Mouse (Mus musculus) T-helper 17 cell (primary cell): Measurements from ENCODE around the gene Sub1.

Experiments used
- in situ Hi-C, 2 experiments: fragments of 300-600 bp; cut with MboI, MseI; formaldehyde crosslinking; loops; 1 replicate in 1 of 2; 2 replicates in 1 of 2; pipeline ENCODE4 v1.15.1; 2025; ENCODE audit warnings: high pct_unique_total_duplicates in 2 of 2

Sub1 gene

DNA sequence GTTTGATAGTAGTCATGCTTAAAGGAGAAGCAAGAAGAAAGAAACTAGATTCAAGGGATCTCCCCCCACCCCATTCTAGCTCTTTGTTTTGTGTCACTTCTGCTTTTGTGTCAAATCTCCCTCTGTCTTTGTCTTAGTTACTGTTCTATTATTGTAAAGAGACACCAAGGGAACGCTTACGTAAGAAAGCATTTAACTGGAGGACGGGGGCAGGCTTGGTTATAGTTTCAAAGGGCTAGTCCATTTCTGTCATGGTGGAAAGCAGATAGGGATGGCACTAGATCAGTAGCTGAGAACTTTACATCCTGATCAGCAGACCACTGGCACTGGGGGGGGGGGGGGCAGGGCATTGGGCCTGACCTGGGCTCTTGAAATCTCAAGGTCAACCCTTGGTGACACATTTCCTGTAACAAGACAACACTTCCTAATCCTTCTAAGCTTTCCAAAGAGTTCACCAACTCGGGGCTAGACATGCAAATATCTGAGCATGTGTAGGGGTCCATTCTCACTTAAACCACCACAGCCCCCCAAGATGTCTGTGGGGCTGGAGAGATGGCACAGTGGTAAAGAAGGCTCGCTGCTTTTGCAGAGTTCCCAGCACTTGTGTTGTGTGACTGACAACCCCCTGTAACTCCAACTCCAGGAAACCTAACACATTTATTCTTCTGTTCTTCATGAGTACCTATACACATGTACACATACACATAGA is 17.6 kb upstream of the Sub1 start:
- in situ Hi-C loops: no loop called here

DNA sequence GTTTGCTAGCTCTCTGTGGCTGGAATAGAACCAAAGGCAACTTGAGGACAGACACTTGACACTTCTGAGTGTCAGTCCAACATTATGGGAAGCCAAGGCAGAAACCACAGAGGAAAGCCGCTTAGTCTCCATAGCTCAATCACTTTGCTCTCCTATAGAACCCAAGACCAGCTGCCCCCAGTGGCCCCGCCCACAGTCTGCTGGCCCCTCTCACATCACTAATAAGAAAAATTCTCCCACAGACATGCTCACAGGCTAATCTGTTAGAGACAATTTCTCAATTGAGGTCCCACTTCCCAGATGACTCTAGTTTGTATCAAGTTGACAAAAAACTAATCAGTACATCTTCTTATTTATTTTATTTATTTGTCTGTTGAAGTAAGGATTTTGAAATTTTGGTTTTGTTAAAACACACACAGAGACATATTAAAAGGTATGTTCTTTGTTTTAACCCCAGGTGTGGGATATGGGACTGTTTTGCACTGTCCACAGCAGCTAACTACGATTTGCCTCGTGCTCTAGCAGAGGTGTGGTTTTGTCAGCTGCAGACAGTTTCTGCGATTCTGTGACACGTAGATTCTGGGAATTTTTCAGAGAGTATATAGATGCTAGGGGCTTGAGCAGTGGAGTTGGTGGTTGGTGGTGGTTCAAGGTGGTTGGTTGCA is 16.9 kb upstream of the Sub1 start:
- in situ Hi-C loops: no loop called here

DNA sequence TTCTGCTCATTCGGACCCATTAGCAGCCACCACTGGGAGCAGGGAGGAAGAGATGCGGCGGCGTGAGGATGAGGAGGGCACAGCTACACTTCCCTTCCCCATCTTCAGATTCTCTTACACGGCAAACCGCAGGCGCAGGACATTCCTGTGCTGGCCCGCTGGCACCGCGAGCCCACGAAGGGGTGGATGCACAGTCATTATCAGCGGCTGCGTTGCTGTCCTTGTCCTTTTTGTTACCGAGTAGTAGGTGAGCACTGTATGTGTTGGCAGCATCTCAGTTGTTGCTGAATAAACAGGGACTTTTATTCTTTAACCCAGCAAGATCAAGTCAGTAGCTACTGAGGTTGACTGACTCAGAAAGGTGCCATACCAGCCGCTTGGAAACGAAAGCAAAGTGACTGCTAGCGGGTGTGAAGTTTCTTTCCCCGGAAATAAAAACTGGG is 13.8 kb upstream of the Sub1 start:
- in situ Hi-C loops: no loop called here

DNA sequence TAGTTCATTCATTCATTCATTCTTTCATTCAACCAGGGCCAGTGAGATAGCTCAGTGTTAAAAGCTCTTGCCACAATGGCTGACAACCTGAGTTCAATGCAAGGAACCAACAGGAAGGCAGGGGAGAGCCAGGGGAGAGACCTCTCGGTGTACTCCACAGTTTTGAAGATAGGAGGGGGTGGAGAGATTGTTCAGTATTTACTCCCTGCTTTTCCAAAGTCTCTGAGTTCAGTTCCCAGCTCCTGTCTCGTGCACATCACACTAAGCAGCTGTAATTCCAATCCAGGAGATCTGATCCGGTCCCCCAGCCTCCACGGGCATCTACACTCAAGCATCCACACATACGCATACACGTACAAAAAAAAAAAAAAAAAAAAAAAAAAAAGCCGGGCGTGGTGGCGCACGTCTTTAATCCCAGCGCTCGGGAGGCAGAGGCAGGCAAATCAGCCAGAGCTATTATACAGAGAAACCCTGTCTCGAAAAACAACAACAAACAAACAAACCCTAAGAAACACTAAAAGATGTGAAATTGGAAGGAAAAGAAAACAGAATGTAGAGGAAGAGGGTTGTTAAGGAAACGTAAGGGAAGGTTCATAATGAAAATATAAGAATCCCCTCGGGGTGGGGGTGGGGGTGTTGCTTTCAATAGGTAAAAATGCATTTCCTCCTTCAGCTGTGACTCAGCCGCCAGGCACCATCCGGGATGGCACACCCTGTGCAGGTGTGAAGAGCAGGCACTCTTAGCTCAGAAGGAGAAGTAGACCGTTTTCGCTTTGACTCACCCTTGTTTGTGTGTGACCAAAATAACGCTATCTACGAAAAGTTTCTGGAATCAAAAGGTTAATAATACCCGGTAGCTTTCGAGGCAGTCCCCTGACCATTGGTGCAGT is 13.2 kb upstream of the Sub1 start:
- in situ Hi-C loops: no loop called here

DNA sequence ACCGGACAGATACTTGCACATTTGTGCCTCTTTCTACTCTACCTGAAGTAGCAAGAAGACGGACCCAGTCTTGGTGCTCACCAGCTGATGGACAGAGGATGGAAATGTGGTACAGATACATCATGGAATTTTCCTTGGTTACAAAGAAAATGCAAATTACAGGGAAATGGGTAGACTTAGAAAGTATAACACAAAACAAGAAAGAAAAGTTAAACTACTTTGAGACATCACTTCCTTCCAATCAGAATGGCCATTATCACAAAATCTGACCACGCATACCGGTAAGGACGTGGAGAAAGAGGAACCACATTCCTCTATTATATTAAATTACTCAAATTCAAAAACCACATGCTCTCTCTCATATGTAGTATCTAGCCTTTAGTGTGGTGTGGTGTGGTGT is 12.1 kb upstream of the Sub1 start:
- in situ Hi-C loops: no loop called here

DNA sequence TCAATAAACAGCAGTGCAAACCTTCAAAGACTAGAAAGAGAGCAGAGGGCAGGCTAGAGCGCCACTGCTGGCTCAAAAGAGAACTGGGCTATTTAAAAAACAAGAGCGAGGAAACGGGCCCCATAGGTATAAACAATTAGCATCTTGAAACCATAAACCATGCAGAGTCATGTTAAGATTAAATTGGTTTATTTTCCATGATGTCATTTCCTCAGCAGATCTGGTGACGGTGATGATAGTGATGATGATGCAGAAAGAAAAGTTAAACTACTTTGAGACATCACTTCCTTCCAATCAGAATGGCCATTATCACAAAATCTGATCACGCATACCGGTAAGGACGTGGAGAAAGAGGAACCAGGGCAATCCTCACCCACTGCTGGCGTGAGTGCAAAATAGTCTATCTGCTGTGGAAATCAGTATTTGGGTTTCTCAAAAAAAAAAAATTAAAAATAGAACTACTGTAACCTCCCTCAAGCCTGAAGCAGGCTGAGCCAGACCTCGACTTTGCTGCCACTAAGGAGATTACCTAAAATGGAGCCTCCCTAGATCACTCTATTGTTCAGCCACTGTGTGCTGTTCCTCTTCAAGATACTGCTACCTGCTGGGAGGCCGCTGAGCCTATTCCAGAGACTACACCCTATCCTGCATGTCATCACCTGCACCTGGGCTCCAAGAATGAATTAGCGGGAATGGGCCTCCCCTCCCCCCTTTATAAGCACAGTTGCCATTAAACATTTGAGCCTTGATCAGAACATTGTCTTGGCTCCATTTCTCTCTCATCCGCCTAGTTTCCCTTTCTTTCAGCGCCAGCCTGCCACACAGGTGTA is 11.4 kb upstream of the Sub1 start:
- in situ Hi-C loops: no loop called here

DNA sequence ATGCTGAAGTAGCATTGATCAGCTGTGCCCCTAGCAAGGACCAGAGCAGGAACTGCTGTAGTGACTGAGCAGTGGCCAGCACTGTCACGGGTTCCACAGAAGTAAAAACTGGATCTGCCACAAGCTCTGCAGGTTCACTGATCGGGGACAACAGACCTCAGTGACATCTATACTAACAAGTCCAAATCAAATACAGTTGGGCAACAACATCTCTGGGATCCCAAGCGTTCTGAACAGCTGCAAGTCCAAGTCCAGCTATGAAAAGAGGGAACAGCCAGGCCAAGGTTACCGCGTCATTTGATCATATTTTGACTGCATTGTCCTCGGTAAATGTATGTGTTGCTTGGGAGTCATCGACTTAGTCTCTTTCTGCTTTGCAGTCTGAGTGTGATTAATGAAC is 10.6 kb upstream of the Sub1 start:
- in situ Hi-C loops: no loop called here

DNA sequence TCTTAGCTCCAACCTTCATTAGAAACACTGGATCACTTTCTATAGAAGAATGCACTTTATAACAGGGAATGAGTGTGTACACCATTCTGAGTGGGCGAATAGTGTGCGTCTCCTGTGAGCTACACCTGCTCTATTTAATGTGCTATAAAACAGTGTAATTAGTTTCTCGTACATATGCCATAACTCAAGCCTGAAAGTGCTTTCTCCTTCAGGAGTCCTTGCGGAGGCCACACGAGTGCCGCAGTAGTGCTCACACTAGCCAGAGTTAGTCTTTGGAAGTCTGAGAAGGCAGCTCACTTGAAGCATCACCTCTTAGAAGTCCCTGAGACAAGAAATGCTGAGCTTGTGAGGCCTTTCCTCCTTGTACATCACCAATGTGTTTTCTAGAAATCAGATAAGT is 9.4 kb upstream of the Sub1 start:
- in situ Hi-C loops: no loop called here

DNA sequence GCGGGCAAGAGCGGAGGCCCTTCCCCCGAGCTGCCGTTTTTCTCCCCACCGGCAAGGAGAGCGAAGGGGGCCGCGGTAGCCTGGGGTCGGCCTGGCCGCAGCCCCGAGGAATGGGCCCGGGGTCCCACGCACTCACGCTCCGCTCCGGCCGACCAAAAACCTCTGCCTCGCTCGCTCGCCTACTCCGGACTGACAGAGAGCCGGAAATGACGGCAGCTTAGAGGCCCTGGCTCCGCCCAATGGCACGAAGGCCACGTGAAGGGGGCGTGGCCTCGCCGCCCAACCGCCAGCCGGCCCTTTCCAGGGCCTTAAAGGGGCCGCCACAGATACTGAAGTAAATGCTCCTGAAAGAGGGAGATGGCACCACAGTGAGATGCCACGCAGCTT is 975 bp downstream of the Sub1 start:
- in situ Hi-C loops: loop anchor here (25.0 kb wide), 2 partner anchors 316 to 1509 kb away; partner anchors contain the start of genes Brix1 (in 2 of the 2), Rad1 (in 2 of the 2), 1810049J17Rik (in 1 of the 2) and Golph3 (in 1 of the 2)

DNA sequence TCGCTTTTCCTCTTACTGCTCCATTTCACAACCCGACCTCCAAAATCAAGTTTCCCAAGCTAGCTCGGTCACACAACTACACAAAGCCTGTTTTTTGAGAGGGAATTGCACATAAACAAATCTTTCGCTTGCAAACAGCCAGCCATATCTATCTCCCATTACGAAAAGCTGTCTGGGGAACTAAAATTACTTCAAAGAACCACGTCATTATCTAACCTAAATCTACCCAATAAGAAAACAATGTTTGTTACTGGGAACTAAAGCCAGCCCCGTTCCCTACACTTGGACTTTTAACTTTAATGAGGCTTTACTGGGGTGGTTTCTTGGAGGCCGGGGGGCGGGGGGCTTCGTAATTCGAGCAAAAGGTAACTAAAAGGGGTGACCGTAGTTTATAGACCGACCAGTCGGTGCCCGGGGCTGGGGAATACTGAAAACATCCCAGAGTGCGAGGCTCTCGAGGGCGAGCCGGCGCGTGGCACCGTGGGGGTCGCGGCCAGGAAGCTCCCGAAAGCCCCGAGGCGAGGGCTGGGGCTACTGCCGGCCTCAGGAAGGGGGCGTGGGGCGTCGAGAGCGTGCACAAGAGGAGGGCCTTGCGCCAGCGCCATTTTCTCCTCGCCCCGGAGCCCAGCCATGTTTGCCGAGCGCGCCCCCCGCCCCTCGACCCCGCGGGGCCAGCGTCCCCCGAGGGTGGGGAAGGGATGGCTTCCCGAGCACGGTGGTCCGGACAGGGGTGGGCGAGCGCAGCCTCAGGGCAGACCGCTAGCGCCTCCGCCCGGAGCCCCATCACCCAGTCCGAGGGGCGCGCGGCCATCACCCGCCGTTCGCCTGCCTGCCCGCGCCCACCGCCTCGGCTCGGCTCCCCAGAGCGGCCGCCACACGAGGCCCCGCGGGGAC is 1.6 kb downstream of the Sub1 start:
- in situ Hi-C loops: loop anchor here (25.0 kb wide), 2 partner anchors 317 to 1508 kb away; partner anchors contain the start of genes Brix1 (in 2 of the 2), Rad1 (in 2 of the 2), 1810049J17Rik (in 1 of the 2) and Golph3 (in 1 of the 2)

DNA sequence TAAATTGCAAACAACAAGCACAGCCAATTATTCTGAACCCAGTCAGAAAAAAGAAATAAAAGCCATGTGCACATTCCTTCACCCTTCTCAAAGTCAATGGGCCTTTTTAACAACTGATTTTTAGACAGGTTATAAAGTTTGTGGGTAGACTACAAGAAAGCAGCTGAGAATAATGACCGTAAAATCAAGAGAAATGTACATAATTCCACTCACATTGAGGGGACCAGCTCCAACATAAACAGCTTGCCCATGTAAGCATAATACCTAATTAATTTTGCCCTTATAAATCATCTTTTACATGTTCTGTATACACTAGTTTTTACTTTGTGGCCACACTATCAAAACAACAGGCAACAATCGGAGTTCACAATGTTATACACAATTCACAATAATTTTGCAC is 2.8 kb downstream of the Sub1 start:
- in situ Hi-C loops: loop anchor here (25.0 kb wide), 2 partner anchors 318 to 1507 kb away; partner anchors contain the start of genes Brix1 (in 2 of the 2), Rad1 (in 2 of the 2), 1810049J17Rik (in 1 of the 2) and Golph3 (in 1 of the 2)

DNA sequence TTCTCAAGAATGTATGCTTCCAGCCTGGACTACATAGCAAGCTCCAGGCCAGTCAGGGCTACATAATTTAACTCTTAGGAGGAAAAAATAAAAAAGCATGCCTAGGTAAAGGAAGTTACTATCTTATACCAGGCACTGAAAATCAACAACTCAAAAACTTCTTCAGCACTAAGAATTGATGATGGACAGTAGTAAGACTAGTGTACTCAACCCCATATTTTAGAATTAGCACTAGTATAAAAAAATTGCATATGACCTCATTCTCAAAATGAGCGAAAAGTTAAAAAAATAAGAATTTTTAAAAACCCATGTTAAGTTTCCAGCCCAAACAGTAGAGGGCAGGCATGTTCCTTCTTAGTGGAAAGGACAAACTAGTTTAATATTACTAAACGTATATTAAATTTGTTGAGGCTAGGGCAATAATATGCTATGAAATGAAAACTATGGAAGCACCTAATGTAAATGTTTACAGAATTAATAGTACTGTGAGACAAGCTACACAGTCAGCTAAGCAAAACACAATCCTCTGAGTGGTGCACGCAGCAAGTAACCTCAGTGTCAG is 5.2 kb downstream of the Sub1 start:
- in situ Hi-C loops: loop anchor here (25.0 kb wide), 2 partner anchors 321 to 1504 kb away; partner anchors contain the start of genes Brix1 (in 2 of the 2), Rad1 (in 2 of the 2), 1810049J17Rik (in 1 of the 2) and Golph3 (in 1 of the 2)

DNA sequence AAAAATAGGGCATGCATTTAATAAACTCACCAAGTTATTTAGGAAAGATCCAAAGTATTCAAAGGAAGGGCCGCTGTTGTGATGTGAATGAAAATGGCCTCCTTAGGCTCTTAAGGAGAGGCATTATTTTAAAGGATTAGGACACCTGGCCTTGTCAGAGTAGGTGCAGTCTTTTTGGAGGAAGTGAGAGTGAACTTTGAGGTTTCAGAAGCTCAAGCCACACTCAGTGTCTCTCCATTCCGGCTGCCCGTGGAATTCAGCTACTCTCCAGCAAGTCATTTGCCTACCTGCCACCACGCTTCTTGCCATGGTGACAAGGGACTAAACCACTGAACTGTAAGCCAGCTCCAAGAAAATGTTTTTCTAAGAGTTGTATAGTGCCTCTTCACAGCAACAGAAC is 8.2 kb downstream of the Sub1 start:
- in situ Hi-C loops: loop anchor here (25.0 kb wide), 2 partner anchors 324 to 1501 kb away; partner anchors contain the start of genes Brix1 (in 2 of the 2), Rad1 (in 2 of the 2), 1810049J17Rik (in 1 of the 2) and Golph3 (in 1 of the 2)

DNA sequence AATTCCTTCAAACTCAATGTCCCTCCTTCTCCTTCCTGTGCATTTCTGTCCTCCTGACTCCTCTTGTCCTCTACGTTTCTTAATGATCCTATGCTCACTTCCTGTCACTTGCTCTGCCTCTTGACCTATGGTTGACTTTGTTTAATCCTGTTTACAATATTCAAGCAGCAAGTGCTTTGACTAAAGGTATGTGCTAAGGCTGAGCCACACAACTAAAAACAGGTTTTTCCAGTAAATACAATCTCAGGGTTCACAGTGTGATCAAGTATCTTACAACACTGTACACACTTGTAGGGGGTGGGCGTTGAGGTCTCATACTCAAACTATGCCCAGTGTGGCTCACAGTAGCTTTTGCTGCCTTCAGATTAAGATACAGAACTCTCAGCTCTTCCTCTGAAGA is 8.9 kb downstream of the Sub1 start:
- in situ Hi-C loops: loop anchor here (25.0 kb wide), 2 partner anchors 324 to 1501 kb away; partner anchors contain the start of genes Brix1 (in 2 of the 2), Rad1 (in 2 of the 2), 1810049J17Rik (in 1 of the 2) and Golph3 (in 1 of the 2)

DNA sequence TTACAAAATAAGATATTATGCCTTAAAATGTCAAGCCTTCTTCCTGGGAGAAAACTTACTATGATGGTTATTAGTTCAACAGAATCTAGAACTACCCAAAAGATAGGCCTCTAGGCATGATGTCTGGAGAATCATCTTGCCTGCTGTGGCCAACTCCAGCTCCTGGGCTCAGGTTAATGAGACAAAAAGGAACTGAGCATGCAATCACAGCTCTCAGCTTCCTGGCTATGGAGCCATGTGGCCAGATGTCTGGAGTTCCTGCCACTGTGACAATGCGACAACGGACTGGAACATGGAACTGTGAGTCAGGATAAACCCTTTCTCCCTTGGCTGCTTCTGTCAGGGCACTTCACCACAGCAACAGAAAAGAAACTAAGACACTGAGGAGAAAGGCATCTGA is 14.8 kb downstream of the Sub1 start:
- in situ Hi-C loops: loop anchor here (25.0 kb wide), 2 partner anchors 330 to 1495 kb away; partner anchors contain the start of genes Brix1 (in 2 of the 2), Rad1 (in 2 of the 2), 1810049J17Rik (in 1 of the 2) and Golph3 (in 1 of the 2)

DNA sequence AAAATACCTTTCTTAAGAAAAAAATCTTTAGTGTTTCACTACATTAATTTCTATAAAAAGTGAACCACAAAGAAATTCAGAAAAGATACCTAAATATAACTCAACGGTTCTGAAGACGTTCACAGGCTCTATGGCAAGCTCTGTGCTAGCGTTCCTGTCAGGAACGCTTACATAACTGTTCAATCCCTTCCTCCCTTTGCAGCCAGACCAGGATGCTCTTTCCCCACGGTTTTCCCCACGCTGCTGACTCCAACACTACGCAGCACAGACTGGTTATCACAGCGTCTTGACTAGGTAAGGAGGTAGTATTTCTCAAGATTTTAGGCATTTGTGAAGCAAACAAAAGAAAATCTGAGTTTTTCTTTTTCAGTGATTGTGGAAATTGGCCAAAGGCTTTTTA is 15.3 kb downstream of the Sub1 start:
- in situ Hi-C loops: loop anchor here (25.0 kb wide), 2 partner anchors 331 to 1494 kb away; partner anchors contain the start of genes Brix1 (in 2 of the 2), Rad1 (in 2 of the 2), 1810049J17Rik (in 1 of the 2) and Golph3 (in 1 of the 2)

DNA sequence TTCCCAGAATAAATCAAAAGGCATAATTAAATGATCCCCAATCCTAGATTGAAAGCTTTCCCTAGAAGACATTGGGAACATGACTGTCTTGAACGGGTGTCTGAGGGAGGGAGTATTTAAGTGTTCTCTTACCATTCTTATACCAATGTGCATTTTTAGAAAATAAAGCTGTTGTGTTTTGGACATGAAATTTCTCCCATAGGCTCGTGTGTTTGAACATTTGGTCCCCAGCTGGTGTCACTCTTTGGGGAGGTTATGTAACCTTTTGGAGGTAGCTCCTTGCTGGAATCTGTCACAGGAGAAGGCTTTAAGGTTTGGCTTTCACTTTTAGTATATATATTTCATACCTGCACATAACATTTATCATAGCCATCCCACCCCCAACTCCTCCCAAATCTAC is 18.6 kb downstream of the Sub1 start:
- in situ Hi-C loops: loop anchor here (25.0 kb wide), 2 partner anchors 334 to 1491 kb away; partner anchors contain the start of genes Brix1 (in 2 of the 2), Rad1 (in 2 of the 2), 1810049J17Rik (in 1 of the 2) and Golph3 (in 1 of the 2)

DNA sequence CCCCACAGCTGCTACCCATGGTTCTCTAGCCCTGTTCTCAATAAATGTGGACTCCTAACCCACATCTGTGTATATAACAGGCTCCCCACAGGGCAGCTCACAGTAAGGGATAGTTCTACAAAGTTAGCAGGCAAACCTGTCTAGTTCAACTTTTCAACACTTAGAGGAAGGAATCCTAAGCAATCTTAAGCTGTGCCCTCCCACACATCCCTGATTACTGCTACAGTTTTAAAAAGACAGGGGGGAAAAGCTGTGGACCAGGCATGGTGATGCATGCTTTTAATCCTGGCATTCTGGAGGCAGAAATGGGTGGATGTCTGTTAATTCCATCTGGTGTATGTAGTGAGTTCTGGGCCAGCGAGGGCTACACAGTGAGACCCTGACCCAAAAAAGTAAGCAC is 19.7 kb downstream of the Sub1 start:
- in situ Hi-C loops: loop anchor here (25.0 kb wide), 2 partner anchors 335 to 1490 kb away; partner anchors contain the start of genes Brix1 (in 2 of the 2), Rad1 (in 2 of the 2), 1810049J17Rik (in 1 of the 2) and Golph3 (in 1 of the 2)
